Mouse (Mus musculus): ENCODE data around the gene Vmn1r113. TPM values are rescaled to one million over a fixed set of nuclear protein-coding genes. Genes with fewer than 3 reads are reported as not detected.

Gene Vmn1r113
- not detected for total RNA-seq (2023)

GRCm38 (mm10) chr7:20786985-20787384 lies at the start of gene Vmn1r113:
TSS of gene Vmn1r113 (plus strand) at chr7:20787285.

GRCm38 (mm10) chr7:20770885-20771284 lies 16.2 kb upstream of the Vmn1r113 start, which contains the start of gene Vmn1r112:
TSS of gene Vmn1r112 (plus strand) at chr7:20771185.

GRCm38 (mm10) chr7:20812086-20812485 lies 25.0 kb downstream of the Vmn1r113 start, which contains the start of gene Vmn1r114:
TSS of gene Vmn1r114 (minus strand) at chr7:20812186.

Other genes with a start within 250 kb of the Vmn1r113 start
- gene Gm5726, start 241.5 kb upstream of the Vmn1r113 start, total RNA-seq (2023), result not detected
- not detected for gene Gm4141, start 211.0 kb upstream of the Vmn1r113 start, total RNA-seq (2023)
- not detected for gene Gm4513, start 188.3 kb upstream of the Vmn1r113 start, total RNA-seq (2023)
- not detected for gene Vmn1r107, start 118.4 kb upstream of the Vmn1r113 start, total RNA-seq (2023)
- gene Vmn1r111, start 84.1 kb upstream of the Vmn1r113 start, total RNA-seq (2023), result not detected
- gene Gm10668, start 56.7 kb upstream of the Vmn1r113 start, total RNA-seq (2023), result not detected
- gene Vmn1r112, start 16.1 kb upstream of the Vmn1r113 start, total RNA-seq (2023), result not detected
- gene Vmn1r114, start 24.9 kb downstream of the Vmn1r113 start, total RNA-seq (2023), result not detected
- gene Vmn1r115, start 57.7 kb downstream of the Vmn1r113 start, total RNA-seq (2023), result not detected
- not detected for gene Vmn1r116, start 85.0 kb downstream of the Vmn1r113 start, total RNA-seq (2023)
- not detected for gene Vmn1r117, start 96.8 kb downstream of the Vmn1r113 start, total RNA-seq (2023)
- gene Vmn1r118, start 125.1 kb downstream of the Vmn1r113 start, total RNA-seq (2023), result not detected
- gene Vmn1r119, start 225.2 kb downstream of the Vmn1r113 start, total RNA-seq (2023), result not detected